Mouse (Mus musculus) embryo, embryonic 11 days (tissue): ENCODE data around the gene Snrpd2.
A peak's percentile ranks its signal among the peaks of the same experiment; 100 is the strongest.

Experiments used
- DNase-seq: peaks from one replicate; pipeline ENCODE4 v3.0.0-alpha.2; 2015

The Snrpd2 gene

GRCm38 (mm10) chr7:19149626-19150025 lies at the start of gene Snrpd2:
Snrpd2 (plus strand) TSS chr7:19149722.
- peak; percentile 98 for DNase-seq

- DNase-seq, result no peak
Observed at GRCm38 (mm10) chr7:19100290-19100689, 49.2 kb upstream of the Snrpd2 start.

- DNase-seq, result no peak
Observed at GRCm38 (mm10) chr7:19103741-19104140, 45.8 kb upstream of the Snrpd2 start.

- DNase-seq, result no peak
Observed at GRCm38 (mm10) chr7:19104486-19104885, 45.0 kb upstream of the Snrpd2 start.

- no peak for DNase-seq
Observed at GRCm38 (mm10) chr7:19107436-19107835, 42.1 kb upstream of the Snrpd2 start.

- no peak for DNase-seq
Observed at GRCm38 (mm10) chr7:19109565-19109964, 40.0 kb upstream of the Snrpd2 start.

GRCm38 (mm10) chr7:19118028-19118771 lies 31.3 kb upstream of the Snrpd2 start, which contains the start of gene Gm4969:
Gm4969 (minus strand) TSS chr7:19118368.
- peak; percentile 69 for DNase-seq

GRCm38 (mm10) chr7:19119083-19119482 lies 30.4 kb upstream of the Snrpd2 start:
- DNase-seq, result no peak

GRCm38 (mm10) chr7:19119631-19120429 lies 29.7 kb upstream of the Snrpd2 start, which contains the start of gene Fbxo46:
Fbxo46 (plus strand) TSS chr7:19119859.
- DNase-seq, result peak; percentile 97

- no peak for DNase-seq
Observed at GRCm38 (mm10) chr7:19121686-19122085, 27.8 kb upstream of the Snrpd2 start.

GRCm38 (mm10) chr7:19124713-19125112 lies 24.8 kb upstream of the Snrpd2 start:
- no peak for DNase-seq

GRCm38 (mm10) chr7:19127744-19128143 lies 21.8 kb upstream of the Snrpd2 start:
- DNase-seq, result no peak

GRCm38 (mm10) chr7:19129396-19129795 lies 20.1 kb upstream of the Snrpd2 start:
- no peak for DNase-seq

GRCm38 (mm10) chr7:19130657-19131056 lies 18.9 kb upstream of the Snrpd2 start:
- no peak for DNase-seq

GRCm38 (mm10) chr7:19131324-19131848 lies 18.1 kb upstream of the Snrpd2 start:
- peak; percentile 99 for DNase-seq

GRCm38 (mm10) chr7:19136168-19136567 lies 13.4 kb upstream of the Snrpd2 start:
- no peak for DNase-seq

- no peak for DNase-seq
Observed at GRCm38 (mm10) chr7:19136673-19137334, 12.7 kb upstream of the Snrpd2 start.

- peak; percentile 56 for DNase-seq
Observed at GRCm38 (mm10) chr7:19137380-19137779, 12.1 kb upstream of the Snrpd2 start.

- no peak for DNase-seq
Observed at GRCm38 (mm10) chr7:19146793-19147192, 2.7 kb upstream of the Snrpd2 start.

- peak; percentile 28 for DNase-seq
Observed at GRCm38 (mm10) chr7:19147497-19148045, 2.0 kb upstream of the Snrpd2 start.

GRCm38 (mm10) chr7:19148180-19148874 lies 1.2 kb upstream of the Snrpd2 start:
- no peak for DNase-seq

- DNase-seq, result peak; percentile 100
Observed at GRCm38 (mm10) chr7:19148875-19149541, 514 bp upstream of the Snrpd2 start, which contains the start of gene Qpctl. Qpctl (minus strand) TSS chr7:19149291.
